Mouse (Mus musculus) granulocyte monocyte progenitor cell, adult 5-6 weeks (primary cell): ENCODE results near the gene Tsks. TPM values are rescaled to one million over a fixed set of nuclear protein-coding genes. Genes with fewer than 3 reads are reported as not detected.

Experiments used
- ATAC-seq: replicated peaks from 2 replicates; pipeline ENCODE4 v1.8.0; 2016; ENCODE audit warnings: mild to moderate bottlenecking, moderate TSS enrichment, inconsistent platforms; ENCODE audit not compliant: poor library complexity, severe bottlenecking
- total RNA-seq, 2 experiments: library from RNA; stranded (forward) in 1 of 2; stranded (reverse) in 1 of 2; fragments of 200-712, 200-1000 nt in 1 of 2; fragments of >200 nt in 1 of 2; fragmentation: Nextera tagmentation in 1 of 2; gene quantifications; 2 replicates each; pipeline ENCODE4 v1.2.3; 2014 to 2017

The Tsks gene
- total RNA-seq, 2 experiments from 2014 or later, result not detected

- no peak for ATAC-seq
These were observed 30.6 kb downstream of the Tsks start for GRCm38 (mm10) chr7:44973415-44974130.

GRCm38 (mm10) chr7:44974383-44975116, 31.5 kb downstream of the Tsks start, which contains the start of gene Cpt1c:
Gene Cpt1c, minus strand, starts transcription at chr7:44974851.
- ATAC-seq, result 0 out of 2 replicates have a peak, but pooled peaks have one; percentile 22

- ATAC-seq, result no peak
These were observed 32.1 kb downstream of the Tsks start for GRCm38 (mm10) chr7:44975117-44975419.

- no peak for ATAC-seq
These were observed 35.3 kb downstream of the Tsks start for GRCm38 (mm10) chr7:44978300-44978699.

GRCm38 (mm10) chr7:44981539-44981938, 38.5 kb downstream of the Tsks start:
- ATAC-seq, result no peak

GRCm38 (mm10) chr7:44983085-44983484, 40.1 kb downstream of the Tsks start:
- peak; percentile 26 for ATAC-seq

- ATAC-seq, result no peak
These were observed 41.2 kb downstream of the Tsks start for GRCm38 (mm10) chr7:44983944-44984832.

- ATAC-seq, result no peak
These were observed 41.8 kb downstream of the Tsks start for GRCm38 (mm10) chr7:44984833-44985164.

- peak; percentile 38 for ATAC-seq
These were observed 42.7 kb downstream of the Tsks start for GRCm38 (mm10) chr7:44985595-44986191.

- ATAC-seq, result peak; percentile 75
These were observed 43.3 kb downstream of the Tsks start, which contains the start of gene Prmt1 for GRCm38 (mm10) chr7:44986192-44986878. Gene Prmt1, minus strand, starts transcription at chr7:44986568.

GRCm38 (mm10) chr7:44986879-44987718, 44.1 kb downstream of the Tsks start:
- no peak for ATAC-seq

- no peak for ATAC-seq
These were observed 53.7 kb downstream of the Tsks start for GRCm38 (mm10) chr7:44996672-44997071.

- peak; percentile 80 for ATAC-seq
These were observed 54.4 kb downstream of the Tsks start, which contains the start of gene Irf3 for GRCm38 (mm10) chr7:44997231-44997939. Gene Irf3, plus strand, starts transcription at chr7:44997648.

- ATAC-seq, result no peak
These were observed 55.0 kb downstream of the Tsks start for GRCm38 (mm10) chr7:44997940-44998428.

GRCm38 (mm10) chr7:44998501-44998955, 55.5 kb downstream of the Tsks start, which contains the start of gene Bcl2l12:
Gene Bcl2l12, minus strand, starts transcription at chr7:44998712.
- ATAC-seq, result peak; percentile 53

- no peak for ATAC-seq
These were observed 56.7 kb downstream of the Tsks start for GRCm38 (mm10) chr7:44999753-45000152.

GRCm38 (mm10) chr7:45000539-45001114, 57.6 kb downstream of the Tsks start:
- ATAC-seq, result no peak

- ATAC-seq, result no peak
These were observed 59.4 kb downstream of the Tsks start for GRCm38 (mm10) chr7:45002440-45002839.
